Mouse (Mus musculus): ENCODE data around the gene Thtpa. TPM values are rescaled to one million over a fixed set of nuclear protein-coding genes. Genes with fewer than 3 reads are reported as not detected.

Gene Thtpa
- total and polyA plus RNA-seq, 3 experiments, result 3.7 to 17.1 (median 16.3) TPM

- no peak for ATAC-seq (ENCODE audit: extremely low read depth, insufficient number of reproducible peaks, low FRiP score, poor library complexity, severe bottlenecking)
- peaks cover 41% of the 10 kb centered on the region for H3K27me3 ChIP-seq (ENCODE audit: insufficient read depth, low read length)
- TF ChIP-seq GATA1 (IDR thresholded peaks at IDR 0.05; ENCODE audit: borderline replicate concordance, low read length) (no peak), GATA2 (IDR thresholded peaks at IDR 0.05; ENCODE audit: borderline replicate concordance, low read depth, low read length) (no peak), CTCF (IDR thresholded peaks at IDR 0.05; ENCODE audit: low read depth, low read length) (peak; percentile 28; the same call in 1 of the 2 replicates)
- no peaks in the 10 kb centered on the region for H3K4me1 ChIP-seq (ENCODE audit: insufficient read depth, low read depth, low read length)
- DNase-seq (ENCODE audit: low spot score), result no peak
- H3K4me3 ChIP-seq (ENCODE audit: low read depth, low read length), result no peak overlapping the region
- H3K36me3 ChIP-seq (replicated peaks), result no peaks in the 10 kb centered on the region
- peaks cover 3% of the 10 kb centered on the region; the same call in 1 of the 2 replicates for H3K9me3 ChIP-seq (replicated peaks)
Measured at GRCm38 (mm10) chr14:55119421-55120134, 25.0 kb downstream of the Thtpa start.

DNA sequence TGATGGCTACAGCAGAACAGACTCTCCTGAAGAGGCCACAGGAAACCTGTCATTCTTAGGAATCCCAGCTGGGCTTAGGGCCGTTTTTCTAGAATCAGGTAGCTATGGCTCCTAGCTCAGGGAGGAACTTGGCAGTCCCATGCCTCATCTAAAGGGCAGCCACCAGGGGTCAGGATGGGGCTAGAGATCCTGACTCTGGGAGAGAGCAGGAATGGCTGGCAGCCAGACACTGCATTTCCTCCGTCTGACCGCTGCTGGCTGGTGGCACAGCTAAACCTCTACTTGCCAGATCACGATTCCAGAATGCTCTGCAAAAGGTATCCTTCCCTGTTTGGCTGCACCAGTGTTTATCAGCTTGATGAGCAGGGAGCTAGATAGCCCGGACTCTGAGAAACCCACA lies 27.4 kb downstream of the Thtpa start:
- Histone ChIP-seq H3K36me3 (replicated peaks) (no peaks in the 10 kb centered on the region), H3K27me3 (ENCODE audit: insufficient read depth, low read length) (peaks cover 21% of the 10 kb centered on the region), H3K4me3 (ENCODE audit: low read depth, low read length) (no peak overlapping the region), H3K9me3 (replicated peaks) (no peaks in the 10 kb centered on the region), H3K4me1 (ENCODE audit: insufficient read depth, low read depth, low read length) (no peaks in the 10 kb centered on the region)
- no peak for ATAC-seq (ENCODE audit: extremely low read depth, insufficient number of reproducible peaks, low FRiP score, poor library complexity, severe bottlenecking)
- no peak for TF ChIP-seq GATA2 (IDR thresholded peaks at IDR 0.05; ENCODE audit: borderline replicate concordance, low read depth, low read length)
- no peak for TF ChIP-seq GATA1 (IDR thresholded peaks at IDR 0.05; ENCODE audit: borderline replicate concordance, low read length)
- TF ChIP-seq TAL1 (conservative IDR thresholded peaks at IDR 0.05; ENCODE audit: low read depth, low read length), result no peak
- no peak for TF ChIP-seq CTCF (IDR thresholded peaks at IDR 0.05; ENCODE audit: low read depth, low read length)
- no peak for TF ChIP-seq POLR2AphosphoS5 (IDR thresholded peaks at IDR 0.05; ENCODE audit: insufficient replicate concordance, low read depth, low read length)
- no peak for DNase-seq (ENCODE audit: low spot score)

DNA sequence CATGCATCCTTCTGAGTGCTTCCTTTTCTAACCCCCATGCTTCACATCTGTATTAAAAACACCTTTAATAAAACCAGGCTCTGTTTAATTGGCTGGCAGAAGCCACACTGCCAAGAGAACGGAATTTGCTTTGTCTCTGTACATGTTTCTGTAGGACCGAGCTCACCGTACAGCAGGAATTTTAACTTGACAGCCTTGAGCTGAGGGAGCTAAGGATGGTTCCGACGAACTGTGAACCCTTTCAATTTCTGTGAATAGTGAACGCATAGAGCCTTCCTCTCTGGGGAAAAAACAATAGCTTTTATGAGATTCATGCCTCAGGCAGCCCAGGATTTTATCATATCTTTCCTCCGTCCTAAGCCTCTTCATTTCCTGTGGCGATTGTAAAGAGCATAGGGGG lies 27.8 kb downstream of the Thtpa start:
- Histone ChIP-seq H3K4me3 (ENCODE audit: low read depth, low read length) (no peak overlapping the region), H3K27me3 (ENCODE audit: insufficient read depth, low read length) (peaks cover 18% of the 10 kb centered on the region)
- TF ChIP-seq TAL1 (conservative IDR thresholded peaks at IDR 0.05; ENCODE audit: low read depth, low read length), result no peak
- TF ChIP-seq GATA1 (IDR thresholded peaks at IDR 0.05; ENCODE audit: borderline replicate concordance, low read length), result no peak
- TF ChIP-seq CTCF (IDR thresholded peaks at IDR 0.05; ENCODE audit: low read depth, low read length), result no peak
- no peak for TF ChIP-seq POLR2AphosphoS5 (IDR thresholded peaks at IDR 0.05; ENCODE audit: insufficient replicate concordance, low read depth, low read length)
- TF ChIP-seq GATA2 (IDR thresholded peaks at IDR 0.05; ENCODE audit: borderline replicate concordance, low read depth, low read length), result no peak

DNA sequence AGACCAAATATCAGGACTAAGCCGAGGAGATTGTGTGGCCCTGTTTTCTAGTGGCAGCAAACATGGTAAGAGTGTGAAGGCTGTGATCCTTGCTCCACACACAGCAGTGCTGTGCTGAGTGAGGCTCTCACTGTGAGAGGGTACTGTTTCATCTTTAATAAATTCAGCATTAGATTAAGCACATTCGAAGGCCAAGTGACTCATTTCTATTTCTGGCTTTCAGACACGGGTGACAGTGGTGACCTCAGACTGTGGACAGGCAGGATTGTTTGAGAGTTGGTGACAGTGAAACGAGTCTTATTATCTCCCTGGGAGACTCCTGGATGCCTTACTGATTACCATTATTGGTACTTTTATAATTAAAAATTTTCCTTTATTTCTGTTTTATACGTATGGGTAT lies 31.1 kb downstream of the Thtpa start:
- H3K9me3 ChIP-seq (replicated peaks), result no peaks in the 10 kb centered on the region
- H3K27me3 ChIP-seq (ENCODE audit: insufficient read depth, low read length), result peaks cover 14% of the 10 kb centered on the region
- TF ChIP-seq POLR2AphosphoS5 (IDR thresholded peaks at IDR 0.05; ENCODE audit: insufficient replicate concordance, low read depth, low read length), result no peak
- no peak for TF ChIP-seq TAL1 (conservative IDR thresholded peaks at IDR 0.05; ENCODE audit: low read depth, low read length)
- no peak for TF ChIP-seq GATA1 (IDR thresholded peaks at IDR 0.05; ENCODE audit: borderline replicate concordance, low read length)
- no peak for TF ChIP-seq GATA2 (IDR thresholded peaks at IDR 0.05; ENCODE audit: borderline replicate concordance, low read depth, low read length)
- TF ChIP-seq CTCF (IDR thresholded peaks at IDR 0.05; ENCODE audit: low read depth, low read length), result no peak
- no peak overlapping the region for H3K4me3 ChIP-seq (ENCODE audit: low read depth, low read length)
- no peaks in the 10 kb centered on the region for H3K36me3 ChIP-seq (replicated peaks)
- DNase-seq (ENCODE audit: low spot score) (no peak), ATAC-seq (ENCODE audit: extremely low read depth, insufficient number of reproducible peaks, low FRiP score, poor library complexity, severe bottlenecking) (no peak)
- no peaks in the 10 kb centered on the region for H3K4me1 ChIP-seq (ENCODE audit: insufficient read depth, low read depth, low read length)

More for the DNA sequence above, 27.8 kb downstream of the Thtpa start:
- H3K36me3 ChIP-seq (replicated peaks), result no peaks in the 10 kb centered on the region
- DNase-seq (ENCODE audit: low spot score) (no peak), ATAC-seq (ENCODE audit: extremely low read depth, insufficient number of reproducible peaks, low FRiP score, poor library complexity, severe bottlenecking) (no peak)
- H3K4me1 ChIP-seq (ENCODE audit: insufficient read depth, low read depth, low read length), result no peaks in the 10 kb centered on the region
- H3K9me3 ChIP-seq (replicated peaks), result no peaks in the 10 kb centered on the region

- Histone ChIP-seq H3K9me3 (replicated peaks) (no peaks in the 10 kb centered on the region), H3K4me3 (ENCODE audit: low read depth, low read length) (no peak overlapping the region), H3K4me1 (ENCODE audit: insufficient read depth, low read depth, low read length) (no peaks in the 10 kb centered on the region), H3K27me3 (ENCODE audit: insufficient read depth, low read length) (peaks cover 14% of the 10 kb centered on the region), H3K36me3 (replicated peaks) (no peaks in the 10 kb centered on the region)
- no peak for ATAC-seq (ENCODE audit: extremely low read depth, insufficient number of reproducible peaks, low FRiP score, poor library complexity, severe bottlenecking)
- TF ChIP-seq GATA1 (IDR thresholded peaks at IDR 0.05; ENCODE audit: borderline replicate concordance, low read length) (no peak), CTCF (IDR thresholded peaks at IDR 0.05; ENCODE audit: low read depth, low read length) (no peak)
- DNase-seq (ENCODE audit: low spot score), result no peak
Measured at GRCm38 (mm10) chr14:55126521-55126920, 31.9 kb downstream of the Thtpa start.

- Histone ChIP-seq H3K36me3 (replicated peaks) (no peaks in the 10 kb centered on the region), H3K9me3 (replicated peaks) (no peaks in the 10 kb centered on the region), H3K27me3 (ENCODE audit: insufficient read depth, low read length) (peaks cover 18% of the 10 kb centered on the region; the same call in 1 of the 2 replicates), H3K4me1 (ENCODE audit: insufficient read depth, low read depth, low read length) (no peaks in the 10 kb centered on the region), H3K4me3 (ENCODE audit: low read depth, low read length) (no peak overlapping the region)
- TF ChIP-seq GATA2 (IDR thresholded peaks at IDR 0.05; ENCODE audit: borderline replicate concordance, low read depth, low read length) (no peak), GATA1 (IDR thresholded peaks at IDR 0.05; ENCODE audit: borderline replicate concordance, low read length) (no peak), CTCF (IDR thresholded peaks at IDR 0.05; ENCODE audit: low read depth, low read length) (no peak), POLR2AphosphoS5 (IDR thresholded peaks at IDR 0.05; ENCODE audit: insufficient replicate concordance, low read depth, low read length) (no peak), TAL1 (conservative IDR thresholded peaks at IDR 0.05; ENCODE audit: low read depth, low read length) (no peak)
- DNase-seq (ENCODE audit: low spot score) (no peak), ATAC-seq (ENCODE audit: extremely low read depth, insufficient number of reproducible peaks, low FRiP score, poor library complexity, severe bottlenecking) (no peak)
Measured at GRCm38 (mm10) chr14:55135676-55136075, 41.1 kb downstream of the Thtpa start.
